Mouse (Mus musculus) liver, embryonic 11.5 days (tissue): ENCODE results near the gene Ccdc12. TPM values are rescaled to one million over a fixed set of nuclear protein-coding genes. Genes with fewer than 3 reads are reported as not detected.

Experiments
- microRNA-seq: library from miRNA; unstranded; fragments of <30 nt; microRNA quantifications from one replicate; pipeline ENCODE4, GENCODE M21; 2017; ENCODE audit warnings: borderline number of aligned reads
- polyA plus RNA-seq: library from polyadenylated mRNA; unstranded; fragments of >200 nt; fragmentation: Nextera tagmentation; extraction: Ambion mirVana; gene quantifications from 2 replicates; pipeline ENCODE4 v1.2.1, GENCODE M21; 2014

The Ccdc12 gene
- polyA plus RNA-seq, 1 experiment from 2014 or later = 161 TPM

Small RNAs within 50 kb of the gene (microRNA-seq; reads per million reads assigned to microRNA genes)
- gene Mir8107 = not detected

Other genes starting within 250 kb of the Ccdc12 start
- 13.2 and 13.6 TPM in 2 replicates for gene Ptpn23, start 248.3 kb upstream of the Ccdc12 start, polyA plus RNA-seq
- 16.6 and 19.0 TPM in 2 replicates for gene Ngp, start 236.8 kb upstream of the Ccdc12 start, polyA plus RNA-seq
- gene Klhl18, start 179.8 kb upstream of the Ccdc12 start, polyA plus RNA-seq = 7.1 TPM in 2 replicates
- gene Kif9, start 179.5 kb upstream of the Ccdc12 start, polyA plus RNA-seq = 0.66 and 1.0 TPM in 2 replicates
- 36.3 and 44.9 TPM in 2 replicates for gene Setd2, start 123.9 kb upstream of the Ccdc12 start, polyA plus RNA-seq
- 8.2 and 9.9 TPM in 2 replicates for gene Nradd, start 32.1 kb upstream of the Ccdc12 start, polyA plus RNA-seq
- gene Nbeal2, start 2.3 kb upstream of the Ccdc12 start, polyA plus RNA-seq = 8.0 TPM in 2 replicates
- gene Myl3, start 85.4 kb downstream of the Ccdc12 start, polyA plus RNA-seq = 2.1 and 6.8 TPM in 2 replicates
- gene Pth1r, start 90.6 kb downstream of the Ccdc12 start, polyA plus RNA-seq = 11.0 and 11.7 TPM in 2 replicates
- gene Prss42, start 141.7 kb downstream of the Ccdc12 start, polyA plus RNA-seq = not detected in 2 replicates
- not detected in 2 replicates for gene Prss44, start 157.5 kb downstream of the Ccdc12 start, polyA plus RNA-seq
- gene Prss43, start 170.2 kb downstream of the Ccdc12 start, polyA plus RNA-seq = not detected in 2 replicates
- not detected in 2 replicates for gene Prss45, start 178.1 kb downstream of the Ccdc12 start, polyA plus RNA-seq
- not detected in 2 replicates for gene Prss46, start 188.0 kb downstream of the Ccdc12 start, polyA plus RNA-seq
- gene Prss50, start 201.5 kb downstream of the Ccdc12 start, polyA plus RNA-seq = 43.0 and 51.7 TPM in 2 replicates
- 2.5 and 3.6 TPM in 2 replicates for gene Als2cl, start 223.4 kb downstream of the Ccdc12 start, polyA plus RNA-seq
- gene Tmie, start 223.6 kb downstream of the Ccdc12 start, polyA plus RNA-seq = 0.96 and 1.5 TPM in 2 replicates